Comparison of ENCODE assay signal across 10 mouse cellular contexts in the genomic region with DNA sequence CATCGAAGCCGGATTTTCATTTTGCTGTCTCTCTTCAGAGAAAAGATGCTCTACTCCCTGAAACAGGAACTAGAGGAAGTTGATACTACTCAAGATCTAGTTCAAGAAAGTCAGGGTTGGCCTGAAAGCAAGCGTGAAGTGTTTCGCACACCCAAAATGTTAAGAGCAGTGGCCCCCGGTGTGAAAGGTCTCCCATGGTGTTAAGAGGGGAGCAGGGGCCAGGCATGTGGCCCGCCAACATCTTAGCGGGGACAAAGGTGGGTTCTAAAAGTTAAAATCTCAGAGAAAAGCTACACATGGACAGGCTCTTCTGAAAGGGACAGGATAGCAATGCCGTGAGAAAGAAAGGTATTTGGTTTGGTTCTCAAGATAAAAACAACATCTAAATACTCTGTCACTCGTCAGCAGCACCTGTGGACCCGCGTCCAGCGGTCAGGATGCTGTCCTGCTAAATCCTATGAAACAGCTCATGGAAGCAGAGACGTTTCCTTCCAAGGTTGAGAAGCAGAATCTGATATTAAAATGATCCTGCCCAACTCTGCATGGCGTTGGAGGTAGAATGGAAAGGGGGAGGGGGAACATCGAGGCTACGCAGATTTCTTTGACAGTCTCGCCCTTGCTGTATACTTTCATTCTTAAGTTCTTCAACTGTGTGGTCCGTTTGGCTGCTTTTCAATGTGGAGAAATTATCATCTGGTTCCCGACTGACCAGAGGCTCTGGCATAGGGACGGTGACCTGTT. TPM values are rescaled to one million over a fixed set of nuclear protein-coding genes. Genes with fewer than 3 reads are reported as not detected.
A peak's percentile ranks its signal among the peaks of the same experiment; 100 is the strongest.
DNase-seq lines count a peak whose midpoint lies in the region; ATAC-seq and TF ChIP-seq lines count a peak whose summit lies in the region.
"Had no signal": no experiment of that assay in that cellular context is flagged by ENCODE, and none has a peak within 500 bp of the region (broad histone marks: within the 10 kb centered on the region; RNA-seq: fewer than 3 reads in every experiment).

No protein-coding gene starts in this region.

- peaks cover 4% of the 10 kb centered on the region for H3K4me1 ChIP-seq in heart, adult 2 months (ENCODE audit: control insufficient read depth, insufficient read depth, low read length)
- no peaks in the 10 kb centered on the region for H3K4me1 ChIP-seq in midbrain, embryonic 11.5 days (ENCODE audit: control insufficient read depth, insufficient read depth, low read length)
- H3K4me1 ChIP-seq in midbrain, embryonic 13.5 days (replicated peaks), result no peaks in the 10 kb centered on the region
- H3K4me1 ChIP-seq: forebrain, embryonic 15.5 days had no signal

- H3K9me3 ChIP-seq in midbrain, embryonic 11.5 days (ENCODE audit: control insufficient read depth, low read length), result no peaks in the 10 kb centered on the region
- H3K9me3 ChIP-seq in midbrain, embryonic 13.5 days, result no peaks in the 10 kb centered on the region
- H3K9me3 ChIP-seq: forebrain, embryonic 15.5 days had no signal

- TF ChIP-seq POLR2A in heart, adult 2 months (IDR thresholded peaks at IDR 0.05; ENCODE audit: insufficient read depth, low read depth, low read length), result no peak

- H3K27ac ChIP-seq in heart, adult 2 months, result peak overlapping the region; percentile 65
- no peak overlapping the region for H3K27ac ChIP-seq in midbrain, embryonic 11.5 days (ENCODE audit: low read depth, low read length)
- H3K27ac ChIP-seq in midbrain, embryonic 13.5 days, result no peak overlapping the region
- H3K27ac ChIP-seq: forebrain, embryonic 15.5 days had no signal

- intact Hi-C loops in heart, adult 2 months (cut with DNase I), result loop anchor here (2.0 kb wide), 1 partner anchor 47 kb away; no protein-coding TSS in a partner anchor
- intact Hi-C loops in heart, postnatal 25 days (cut with DNase I), result no loop called here

- TF ChIP-seq CTCF in heart, adult 2 months (IDR thresholded peaks at IDR 0.05), result no peak

- H3K36me3 ChIP-seq in heart, adult 2 months (ENCODE audit: control insufficient read depth, insufficient read depth, low read length), result no peaks in the 10 kb centered on the region
- H3K36me3 ChIP-seq in midbrain, embryonic 11.5 days (ENCODE audit: control insufficient read depth, insufficient read depth, low read length), result no peaks in the 10 kb centered on the region
- H3K36me3 ChIP-seq in midbrain, embryonic 13.5 days, result no peaks in the 10 kb centered on the region
- H3K36me3 ChIP-seq: forebrain, embryonic 15.5 days had no signal

- no peaks in the 10 kb centered on the region for H3K27me3 ChIP-seq in heart, adult 2 months (ENCODE audit: control insufficient read depth, insufficient read depth, low read length)
- H3K27me3 ChIP-seq in midbrain, embryonic 11.5 days (ENCODE audit: control insufficient read depth, insufficient read depth, low read length), result no peaks in the 10 kb centered on the region
- no peaks in the 10 kb centered on the region for H3K27me3 ChIP-seq in midbrain, embryonic 13.5 days
- H3K27me3 ChIP-seq: forebrain, embryonic 15.5 days had no signal

- ATAC-seq in midbrain, embryonic 11.5 days (ENCODE audit: low FRiP score), result no peak
- no peak for ATAC-seq in midbrain, embryonic 13.5 days
- ATAC-seq in inflammation-experienced regulatory T-cells, adult 6 months, result peak; percentile 49
- ATAC-seq in frontal cortex, adult (ENCODE audit: low TSS enrichment), result no peak
- ATAC-seq in cerebellum, adult (ENCODE audit: insufficient number of reproducible peaks, low FRiP score, low TSS enrichment), result no peak
- ATAC-seq: forebrain, embryonic 15.5 days had no signal

- peak overlapping the region; percentile 2 for H3K9ac ChIP-seq in heart, adult 2 months (ENCODE audit: low read depth, low read length)
- H3K9ac ChIP-seq in midbrain, embryonic 11.5 days (ENCODE audit: low read length), result no peak overlapping the region
- H3K9ac ChIP-seq in midbrain, embryonic 13.5 days (replicated peaks), result no peak overlapping the region
- H3K9ac ChIP-seq: forebrain, embryonic 15.5 days had no signal

- DNase-seq in heart, adult 2 months, result no peak
- DNase-seq in heart, postnatal 25 days (ENCODE audit: low spot score), result no peak
- DNase-seq in midbrain, embryonic 11.5 days (ENCODE audit: low spot score, missing footprints), result peak; percentile 60
- DNase-seq in naive thymus-derived CD4-positive, alpha-beta T cell, adult 2 months (ENCODE audit: low read depth), result peak; percentile 65

- WGBS in heart, adult 2 months, result 43% methylated on average over 20 of the region's 20 CpGs
- 81% methylated on average over 20 of the region's 20 CpGs for WGBS in midbrain, embryonic 11.5 days
- WGBS in midbrain, embryonic 13.5 days, result 83% methylated on average over 20 of the region's 20 CpGs

- no peaks in the 10 kb centered on the region for H3K79me2 ChIP-seq in heart, adult 2 months (replicated peaks; ENCODE audit: control insufficient read depth, insufficient read depth, low read length)

- peak overlapping the region; percentile 45 for H3K4me3 ChIP-seq in heart, adult 2 months
- no peak overlapping the region for H3K4me3 ChIP-seq in midbrain, embryonic 11.5 days (ENCODE audit: low read depth, low read length)
- no peak overlapping the region for H3K4me3 ChIP-seq in midbrain, embryonic 13.5 days (replicated peaks)
- H3K4me3 ChIP-seq: forebrain, embryonic 15.5 days had no signal

- no peak for TF ChIP-seq EP300 in heart, adult 2 months (IDR thresholded peaks at IDR 0.05; ENCODE audit: insufficient read depth, low read depth, low read length)

- H3K4me2 ChIP-seq in midbrain, embryonic 11.5 days, result no peak overlapping the region
- no peak overlapping the region for H3K4me2 ChIP-seq in midbrain, embryonic 13.5 days (replicated peaks)
- H3K4me2 ChIP-seq: forebrain, embryonic 15.5 days had no signal

RNA-seq across cellular contexts. Expression of gene Cep19, which starts 30.0 kb away (rescaled TPM):
- 1 to 10 TPM; 8.6 to 9.8 TPM for total RNA-seq in heart, adult 2 months (2021)
- 8.8 and 9.7 TPM in 2 replicates for polyA plus RNA-seq in heart, adult 2 months (2012; rRNA removed)
- total RNA-seq in heart, postnatal 25 days (2021), result 10 to 100 TPM in 1 of 2 experiments, 1 to 10 TPM in 1; 8.9 to 10.9 TPM
- 51.7 and 56.5 TPM in 2 replicates for polyA plus RNA-seq in midbrain, embryonic 11.5 days (2014; fragmentation: Nextera tagmentation; extraction: Ambion mirVana)
- 45.6 and 46.9 TPM in 2 replicates for polyA plus RNA-seq in midbrain, embryonic 13.5 days (2015; fragmentation: Nextera tagmentation; extraction: Ambion mirVana)
- polyA plus RNA-seq in inflammation-experienced regulatory T-cells, adult 6 months (2017; shearing (Covaris generic)), result 10 to 100 TPM; 32.4 to 45.8 (median 43.7) TPM

RNA-seq across cellular contexts. Expression of gene Pigx, which starts 30.1 kb away (rescaled TPM):
- 10 to 100 TPM; 21.0 to 21.2 TPM for total RNA-seq in heart, adult 2 months (2021)
- 12.4 and 23.2 TPM in 2 replicates for polyA plus RNA-seq in heart, adult 2 months (2012; rRNA removed)
- total RNA-seq in heart, postnatal 25 days (2021), result 10 to 100 TPM; 19.2 to 21.9 TPM
- polyA plus RNA-seq in midbrain, embryonic 11.5 days (2014; fragmentation: Nextera tagmentation; extraction: Ambion mirVana), result 150 and 153 TPM in 2 replicates
- polyA plus RNA-seq in midbrain, embryonic 13.5 days (2015; fragmentation: Nextera tagmentation; extraction: Ambion mirVana), result 149 and 153 TPM in 2 replicates
- polyA plus RNA-seq in inflammation-experienced regulatory T-cells, adult 6 months (2017; shearing (Covaris generic)), result 100 to 1,000 TPM; 117 to 133 (median 130) TPM

RNA-seq across cellular contexts. Expression of gene Nrros, which starts 35.8 kb away (rescaled TPM):
- 1 to 10 TPM; 3.9 to 4.7 TPM for total RNA-seq in heart, adult 2 months (2021)
- polyA plus RNA-seq in heart, adult 2 months (2012; rRNA removed), result 9.1 and 9.5 TPM in 2 replicates
- 1 to 10 TPM; 5.3 to 5.6 TPM for total RNA-seq in heart, postnatal 25 days (2021)
- 7.4 and 10.3 TPM in 2 replicates for polyA plus RNA-seq in midbrain, embryonic 11.5 days (2014; fragmentation: Nextera tagmentation; extraction: Ambion mirVana)
- polyA plus RNA-seq in midbrain, embryonic 13.5 days (2015; fragmentation: Nextera tagmentation; extraction: Ambion mirVana), result 5.9 and 7.1 TPM in 2 replicates
- polyA plus RNA-seq in inflammation-experienced regulatory T-cells, adult 6 months (2017; shearing (Covaris generic)), result 10 to 100 TPM; 42.7 to 71.0 (median 53.2) TPM

RNA-seq across cellular contexts. Expression of gene Bex6, which starts 50.0 kb away (rescaled TPM):
- not detected for total RNA-seq in heart, adult 2 months (2021)
- not detected in 2 replicates for polyA plus RNA-seq in heart, adult 2 months (2012; rRNA removed)
- not detected for total RNA-seq in heart, postnatal 25 days (2021)
- polyA plus RNA-seq in midbrain, embryonic 11.5 days (2014; fragmentation: Nextera tagmentation; extraction: Ambion mirVana), result 0.23 TPM in 1 of 2 replicates, not detected in the other
- not detected in 2 replicates for polyA plus RNA-seq in midbrain, embryonic 13.5 days (2015; fragmentation: Nextera tagmentation; extraction: Ambion mirVana)
- under 1 TPM in 2 of 3 experiments, not detected in 1; 0.38 to 0.63 TPM for polyA plus RNA-seq in inflammation-experienced regulatory T-cells, adult 6 months (2017; shearing (Covaris generic))
- total RNA-seq: layer of hippocampus, adult 18-20 months had no signal
- polyA plus RNA-seq: forebrain, embryonic 15.5 days had no signal

RNA-seq across cellular contexts. Expression of gene Pak2, which starts 50.5 kb away (rescaled TPM):
- 10 to 100 TPM; 26.3 to 27.3 TPM for total RNA-seq in heart, adult 2 months (2021)
- 9.6 and 15.3 TPM in 2 replicates for polyA plus RNA-seq in heart, adult 2 months (2012; rRNA removed)
- total RNA-seq in heart, postnatal 25 days (2021), result 10 to 100 TPM; 24.7 to 27.7 TPM
- polyA plus RNA-seq in midbrain, embryonic 11.5 days (2014; fragmentation: Nextera tagmentation; extraction: Ambion mirVana), result 49.6 and 59.6 TPM in 2 replicates
- 41.9 and 43.6 TPM in 2 replicates for polyA plus RNA-seq in midbrain, embryonic 13.5 days (2015; fragmentation: Nextera tagmentation; extraction: Ambion mirVana)
- polyA plus RNA-seq in inflammation-experienced regulatory T-cells, adult 6 months (2017; shearing (Covaris generic)), result 10 to 100 TPM; 60.2 to 67.4 (median 63.4) TPM

Comparison
In these comparisons a context has a peak if more than half of its experiments do, and no peak if none do; other contexts are left out.
1. DNase-seq: peak in midbrain, embryonic 11.5 days (single experiment) and naive thymus-derived CD4-positive, alpha-beta T cell, adult 2 months (single experiment); none in heart, adult 2 months (0 of 2) and heart, postnatal 25 days (single experiment).